Mouse (Mus musculus) splenic B cell, adult 2 months (primary cell): ENCODE results near the gene Bbof1.

Experiments used
- DNase-seq: peaks from one replicate; pipeline ENCODE4 v3.0.0-alpha.2; 2011; ENCODE audit warnings: low read depth, low spot score
- H3K27me3 ChIP-seq: 2 replicates; pipeline ENCODE4 v1.6.1; 2012; ENCODE audit warnings: mild to moderate bottlenecking, low read length, moderate library complexity, mixed read lengths; ENCODE audit not compliant: control insufficient read depth, poor library complexity, insufficient read depth, severe bottlenecking
- H3K36me3 ChIP-seq: 2 replicates; pipeline ENCODE4 v1.6.1; 2012; ENCODE audit warnings: mild to moderate bottlenecking, low read length, moderate library complexity, mixed read lengths; ENCODE audit not compliant: control insufficient read depth, poor library complexity, insufficient read depth, severe bottlenecking

The Bbof1 gene

GRCm38 (mm10) chr12:84423990-84424389 lies 15.1 kb downstream of the Bbof1 start:
- H3K27me3 ChIP-seq: no peaks in the 10 kb centered on the region
- DNase-seq: no peak
- H3K36me3 ChIP-seq: no peaks in the 10 kb centered on the region

- DNase-seq: no peak
- H3K36me3 ChIP-seq: peaks cover 4% of the 10 kb centered on the region; the same call in 1 of the 2 replicates
- no peaks in the 10 kb centered on the region for H3K27me3 ChIP-seq
These were observed 21.0 kb downstream of the Bbof1 start for GRCm38 (mm10) chr12:84429825-84430224.

- Histone ChIP-seq H3K27me3 (no peaks in the 10 kb centered on the region), H3K36me3 (peaks cover 4% of the 10 kb centered on the region; the same call in 1 of the 2 replicates)
- DNase-seq: no peak
These were observed 29.8 kb downstream of the Bbof1 start for GRCm38 (mm10) chr12:84438697-84439096.

- Histone ChIP-seq H3K27me3 (no peaks in the 10 kb centered on the region), H3K36me3 (peaks cover 3% of the 10 kb centered on the region; the same call in 1 of the 2 replicates)
- no peak for DNase-seq
These were observed 33.7 kb downstream of the Bbof1 start for GRCm38 (mm10) chr12:84442526-84442925.

- DNase-seq: no peak
- no peaks in the 10 kb centered on the region for H3K27me3 ChIP-seq
- no peaks in the 10 kb centered on the region for H3K36me3 ChIP-seq
These were observed 38.5 kb downstream of the Bbof1 start for GRCm38 (mm10) chr12:84447386-84447785.

GRCm38 (mm10) chr12:84448181-84448580 lies 39.3 kb downstream of the Bbof1 start:
- no peaks in the 10 kb centered on the region for H3K36me3 ChIP-seq
- no peaks in the 10 kb centered on the region for H3K27me3 ChIP-seq
- DNase-seq: no peak

GRCm38 (mm10) chr12:84449887-84450286 lies 41.0 kb downstream of the Bbof1 start:
- DNase-seq: no peak
- no peaks in the 10 kb centered on the region; the same call in 1 of the 2 replicates for H3K27me3 ChIP-seq
- no peaks in the 10 kb centered on the region for H3K36me3 ChIP-seq

- DNase-seq: no peak
- Histone ChIP-seq H3K36me3 (no peaks in the 10 kb centered on the region), H3K27me3 (no peaks in the 10 kb centered on the region; the same call in 1 of the 2 replicates)
These were observed 41.5 kb downstream of the Bbof1 start for GRCm38 (mm10) chr12:84450351-84450717.

GRCm38 (mm10) chr12:84450718-84451646 lies 42.1 kb downstream of the Bbof1 start, which contains the start of the genes Aldh6a1 and Lin52:
Aldh6a1 (minus strand) TSS chr12:84451004.
Lin52 (plus strand) TSS chr12:84451422.
- Histone ChIP-seq H3K27me3 (no peaks in the 10 kb centered on the region; the same call in 1 of the 2 replicates), H3K36me3 (no peaks in the 10 kb centered on the region)
- peak; percentile 99 for DNase-seq

- no peaks in the 10 kb centered on the region for H3K36me3 ChIP-seq
- H3K27me3 ChIP-seq: no peaks in the 10 kb centered on the region; the same call in 1 of the 2 replicates
- peak; percentile 58 for DNase-seq
These were observed 42.9 kb downstream of the Bbof1 start for GRCm38 (mm10) chr12:84451801-84452200.

- Histone ChIP-seq H3K36me3 (peaks cover 9% of the 10 kb centered on the region), H3K27me3 (no peaks in the 10 kb centered on the region; the same call in 1 of the 2 replicates)
- no peak for DNase-seq
These were observed 48.0 kb downstream of the Bbof1 start for GRCm38 (mm10) chr12:84456911-84457310.

- Histone ChIP-seq H3K36me3 (peaks cover 13% of the 10 kb centered on the region), H3K27me3 (no peaks in the 10 kb centered on the region)
- DNase-seq: no peak
These were observed 51.0 kb downstream of the Bbof1 start for GRCm38 (mm10) chr12:84459845-84460244.

GRCm38 (mm10) chr12:84461416-84461815 lies 52.5 kb downstream of the Bbof1 start:
- Histone ChIP-seq H3K36me3 (peaks cover 13% of the 10 kb centered on the region), H3K27me3 (no peaks in the 10 kb centered on the region)
- no peak for DNase-seq

- H3K27me3 ChIP-seq: no peaks in the 10 kb centered on the region
- peaks cover 13% of the 10 kb centered on the region for H3K36me3 ChIP-seq
- DNase-seq: no peak
These were observed 54.0 kb downstream of the Bbof1 start for GRCm38 (mm10) chr12:84462856-84463255.

- peak; percentile 74 for DNase-seq
- H3K27me3 ChIP-seq: no peaks in the 10 kb centered on the region
- H3K36me3 ChIP-seq: peaks cover 5% of the 10 kb centered on the region; the same call in 1 of the 2 replicates
These were observed 59.8 kb downstream of the Bbof1 start for GRCm38 (mm10) chr12:84468701-84469100.
